Mouse (Mus musculus) midbrain, postnatal 0 days (tissue): ENCODE measurements at regions not wholly inside any gene's neighbourhood (a gene's known extent, or its start where the extent isn't known, plus 50 kb on each side); places are given as distances from the start of the nearest gene placed in this dataset.

ENCODE experiments used
- ATAC-seq: fragments of 200-750 bp; cut with Nextera tagmentation; 2 replicates; pipeline ENCODE4 v1.8.0; 2017; ENCODE audit warnings: moderate number of reproducible peaks, mild to moderate bottlenecking, moderate TSS enrichment, moderate library complexity; ENCODE audit not compliant: low FRiP score
- DNase-seq: peaks from one replicate; pipeline ENCODE4 v3.0.0-alpha.2; 2015; ENCODE audit warnings: low spot score
- H3K27ac ChIP-seq: fragments of 300-500 bp; sonication (generic); 2 replicates; pipeline ENCODE4 v1.5.1; 2014; ENCODE audit warnings: low read depth, mild to moderate bottlenecking, low read length, mixed read lengths
- H3K27me3 ChIP-seq: fragments of 300-500 bp; sonication (generic); 2 replicates; pipeline ENCODE4 v1.6.1; 2014; ENCODE audit warnings: low read length, control low read depth, mixed read lengths; ENCODE audit not compliant: insufficient read depth
- H3K36me3 ChIP-seq: fragments of 300-500 bp; sonication (generic); 2 replicates; pipeline ENCODE4 v1.6.1; 2014; ENCODE audit warnings: low read length, control low read depth, mixed read lengths; ENCODE audit not compliant: insufficient read depth
- H3K4me1 ChIP-seq: fragments of 300-500 bp; sonication (generic); 2 replicates; pipeline ENCODE4 v1.6.1; 2014; ENCODE audit warnings: mild to moderate bottlenecking, control low read depth, antibody characterized with exemption, low read length, mixed read lengths; ENCODE audit not compliant: insufficient read depth
- H3K4me2 ChIP-seq: fragments of 300-500 bp; sonication (generic); 2 replicates; pipeline ENCODE4 v1.6.1; 2014; ENCODE audit warnings: low read depth, mild to moderate bottlenecking, low read length, mixed read lengths; ENCODE audit not compliant: poor library complexity, severe bottlenecking
- H3K4me3 ChIP-seq: fragments of 300-500 bp; sonication (generic); 2 replicates; pipeline ENCODE4 v1.5.1; 2014; ENCODE audit warnings: low read depth, mild to moderate bottlenecking, low read length, moderate library complexity
- H3K9ac ChIP-seq: fragments of 300-500 bp; sonication (generic); replicated peaks from 2 replicates; pipeline ENCODE4 v1.6.1; 2014; ENCODE audit warnings: mild to moderate bottlenecking, low read length, moderate library complexity, mixed read lengths; ENCODE audit not compliant: poor library complexity, severe bottlenecking
- H3K9me3 ChIP-seq: fragments of 300-500 bp; sonication (generic); 2 replicates; pipeline ENCODE4 v1.6.1; 2016; ENCODE audit warnings: low read length, control low read depth
- CTCF ChIP-seq: IDR thresholded peaks from 2 replicates; pipeline ENCODE4 v1.5.1; 2016; ENCODE audit warnings: antibody characterized with exemption, mild to moderate bottlenecking
- WGBS: fragments of 180-500 bp; shearing (Covaris S2); extraction: QIAGEN DNeasy Blood & Tissue Kit; methylation state at CpG from one replicate; pipeline ENCODE4 v1.1.7; 2014; 5-methylcytosine and 5-hydroxymethylcytosine counted together

- Histone ChIP-seq H3K27ac (no peak overlapping the region), H3K4me1 (no peaks in the 10 kb centered on the region), H3K9ac (no peak overlapping the region), H3K4me2 (no peak overlapping the region), H3K4me3 (no peak overlapping the region), H3K27me3 (no peaks in the 10 kb centered on the region), H3K36me3 (no peaks in the 10 kb centered on the region), H3K9me3 (no peaks in the 10 kb centered on the region)
- WGBS = 53% methylated on average over 8 of the region's 8 CpGs
- no peak for ATAC-seq
- peak; percentile 9 for DNase-seq
- no peak for TF ChIP-seq CTCF
Observed at GRCm38 (mm10) chr13:103970415-103970814, 50.1 kb upstream of the Erbin start.
